Mouse (Mus musculus): ENCODE data around the gene Txn2.

Gene Txn2

GRCm38 (mm10) chr15:77893292-77893691, 35.5 kb downstream of the Txn2 start:
- Histone ChIP-seq H3K9me3 (ENCODE audit: low read length) (no peaks in the 10 kb centered on the region), H3K27me3 (ENCODE audit: insufficient read depth, low read length) (no peaks in the 10 kb centered on the region; the same call in 1 of the 2 replicates), H3K4me3 (replicated peaks; ENCODE audit: low read length) (no peak overlapping the region), H3K36me3 (ENCODE audit: insufficient read depth, low read length) (no peaks in the 10 kb centered on the region), H3K4me1 (replicated peaks; ENCODE audit: low read depth, low read length) (peaks cover 67% of the 10 kb centered on the region)
- no peak for TF ChIP-seq POU5F1 (IDR thresholded peaks at IDR 0.05; ENCODE audit: borderline replicate concordance, low read length)
- TF ChIP-seq CTCF (conservative IDR thresholded peaks at IDR 0.05; ENCODE audit: low read length): no peak
- no peak for TF ChIP-seq NANOG (IDR thresholded peaks at IDR 0.05; ENCODE audit: borderline replicate concordance, low read length)

GRCm38 (mm10) chr15:77892420-77892819, 36.4 kb downstream of the Txn2 start:
- H3K4me3 ChIP-seq (replicated peaks; ENCODE audit: low read length): no peak overlapping the region
- no peak for TF ChIP-seq CTCF (conservative IDR thresholded peaks at IDR 0.05; ENCODE audit: low read length)
- no peak for TF ChIP-seq NANOG (IDR thresholded peaks at IDR 0.05; ENCODE audit: borderline replicate concordance, low read length)
- TF ChIP-seq POU5F1 (IDR thresholded peaks at IDR 0.05; ENCODE audit: borderline replicate concordance, low read length): no peak
- no peaks in the 10 kb centered on the region for H3K9me3 ChIP-seq (ENCODE audit: low read length)
- H3K27me3 ChIP-seq (ENCODE audit: insufficient read depth, low read length): no peaks in the 10 kb centered on the region; the same call in 1 of the 2 replicates
- no peaks in the 10 kb centered on the region for H3K36me3 ChIP-seq (ENCODE audit: insufficient read depth, low read length)
- peaks cover 76% of the 10 kb centered on the region for H3K4me1 ChIP-seq (replicated peaks; ENCODE audit: low read depth, low read length)

DNA sequence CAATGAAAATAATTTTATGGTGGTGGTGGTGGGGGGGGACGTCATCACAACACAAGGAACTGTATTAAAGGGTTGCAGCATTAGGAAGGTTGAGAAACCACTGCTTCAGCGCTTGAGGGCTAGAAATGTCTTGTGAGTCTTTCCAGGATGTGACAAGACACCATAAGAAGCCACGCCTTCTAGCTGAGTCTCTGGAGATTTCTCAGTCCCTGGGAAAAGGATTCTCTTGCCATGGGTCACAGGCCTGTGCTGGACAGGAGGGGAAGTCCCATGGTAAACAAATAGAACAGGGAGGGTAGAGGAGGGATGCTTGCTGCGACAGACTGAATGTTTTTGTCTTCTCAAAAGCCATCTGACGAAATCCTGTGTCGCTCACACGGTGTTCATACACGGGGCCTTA, 37.0 kb downstream of the Txn2 start:
- Histone ChIP-seq H3K9me3 (ENCODE audit: low read length) (no peaks in the 10 kb centered on the region), H3K4me3 (replicated peaks; ENCODE audit: low read length) (no peak overlapping the region), H3K36me3 (ENCODE audit: insufficient read depth, low read length) (no peaks in the 10 kb centered on the region), H3K4me1 (replicated peaks; ENCODE audit: low read depth, low read length) (peaks cover 83% of the 10 kb centered on the region), H3K27me3 (ENCODE audit: insufficient read depth, low read length) (no peaks in the 10 kb centered on the region; the same call in 1 of the 2 replicates)
- TF ChIP-seq POU5F1 (IDR thresholded peaks at IDR 0.05; ENCODE audit: borderline replicate concordance, low read length): no peak
- no peak for TF ChIP-seq NANOG (IDR thresholded peaks at IDR 0.05; ENCODE audit: borderline replicate concordance, low read length)
- no peak for TF ChIP-seq CTCF (conservative IDR thresholded peaks at IDR 0.05; ENCODE audit: low read length)

- Histone ChIP-seq H3K27me3 (ENCODE audit: insufficient read depth, low read length) (no peaks in the 10 kb centered on the region; the same call in 1 of the 2 replicates), H3K4me1 (replicated peaks; ENCODE audit: low read depth, low read length) (peaks cover 97% of the 10 kb centered on the region), H3K9me3 (ENCODE audit: low read length) (no peaks in the 10 kb centered on the region), H3K36me3 (ENCODE audit: insufficient read depth, low read length) (no peaks in the 10 kb centered on the region), H3K4me3 (replicated peaks; ENCODE audit: low read length) (no peak overlapping the region)
- TF ChIP-seq NANOG (IDR thresholded peaks at IDR 0.05; ENCODE audit: borderline replicate concordance, low read length) (no peak), CTCF (conservative IDR thresholded peaks at IDR 0.05; ENCODE audit: low read length) (no peak), POU5F1 (IDR thresholded peaks at IDR 0.05; ENCODE audit: borderline replicate concordance, low read length) (no peak)
Measured at GRCm38 (mm10) chr15:77889761-77890422, 38.9 kb downstream of the Txn2 start.

DNA sequence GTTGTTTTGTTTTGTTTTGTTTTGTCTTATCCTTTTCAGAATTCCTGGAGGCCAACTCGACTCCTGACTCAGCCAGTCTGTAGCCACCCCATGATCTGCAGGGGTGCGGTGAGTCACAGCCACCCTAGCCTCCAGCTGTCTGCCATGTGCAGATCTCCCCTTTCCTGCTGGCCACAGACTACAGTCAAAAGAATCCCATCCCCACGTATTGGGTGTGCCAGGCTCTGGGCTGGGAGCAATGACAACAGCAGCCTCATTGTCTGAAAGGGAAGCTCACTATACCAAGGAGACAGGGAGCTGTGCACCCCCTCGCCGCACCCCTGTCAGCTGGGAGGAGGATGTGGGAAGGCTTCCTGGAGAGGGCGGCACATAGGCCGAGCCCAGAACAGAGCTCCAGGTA, 40.5 kb downstream of the Txn2 start:
- H3K27me3 ChIP-seq (ENCODE audit: insufficient read depth, low read length): no peaks in the 10 kb centered on the region
- no peaks in the 10 kb centered on the region for H3K36me3 ChIP-seq (ENCODE audit: insufficient read depth, low read length)
- 0 out of 2 replicates have a peak overlapping the region, but pooled peaks have one; percentile 20 for H3K4me3 ChIP-seq (replicated peaks; ENCODE audit: low read length)
- peaks cover 94% of the 10 kb centered on the region for H3K4me1 ChIP-seq (replicated peaks; ENCODE audit: low read depth, low read length)
- no peak for TF ChIP-seq NANOG (IDR thresholded peaks at IDR 0.05; ENCODE audit: borderline replicate concordance, low read length)
- TF ChIP-seq CTCF (conservative IDR thresholded peaks at IDR 0.05; ENCODE audit: low read length): no peak
- no peak for TF ChIP-seq POU5F1 (IDR thresholded peaks at IDR 0.05; ENCODE audit: borderline replicate concordance, low read length)
- no peaks in the 10 kb centered on the region for H3K9me3 ChIP-seq (ENCODE audit: low read length)

DNA sequence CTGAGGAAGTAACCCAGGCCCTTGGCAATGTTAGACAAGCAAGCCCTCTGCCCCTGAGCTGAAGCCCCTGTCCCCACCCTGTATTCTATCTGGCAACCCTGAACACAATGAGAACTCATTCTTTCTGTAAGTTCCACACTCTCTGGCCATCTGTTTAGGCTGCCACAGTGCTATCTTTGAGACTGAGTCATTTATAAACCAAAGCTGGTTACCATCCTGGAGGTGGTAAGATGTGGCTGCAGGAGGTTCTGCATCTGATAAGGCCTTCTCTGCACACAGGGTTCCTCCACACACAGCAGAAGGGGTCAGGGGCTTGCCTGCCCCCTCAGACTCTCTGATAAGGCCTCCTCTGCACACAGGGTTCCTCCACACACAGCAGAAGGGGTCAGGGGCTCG, 41.7 kb downstream of the Txn2 start:
- TF ChIP-seq CTCF (conservative IDR thresholded peaks at IDR 0.05; ENCODE audit: low read length) (no peak), NANOG (IDR thresholded peaks at IDR 0.05; ENCODE audit: borderline replicate concordance, low read length) (no peak), POU5F1 (IDR thresholded peaks at IDR 0.05; ENCODE audit: borderline replicate concordance, low read length) (no peak)
- Histone ChIP-seq H3K4me3 (replicated peaks; ENCODE audit: low read length) (no peak overlapping the region), H3K9me3 (ENCODE audit: low read length) (no peaks in the 10 kb centered on the region), H3K4me1 (replicated peaks; ENCODE audit: low read depth, low read length) (peaks cover 94% of the 10 kb centered on the region), H3K36me3 (ENCODE audit: insufficient read depth, low read length) (no peaks in the 10 kb centered on the region), H3K27me3 (ENCODE audit: insufficient read depth, low read length) (no peaks in the 10 kb centered on the region)

DNA sequence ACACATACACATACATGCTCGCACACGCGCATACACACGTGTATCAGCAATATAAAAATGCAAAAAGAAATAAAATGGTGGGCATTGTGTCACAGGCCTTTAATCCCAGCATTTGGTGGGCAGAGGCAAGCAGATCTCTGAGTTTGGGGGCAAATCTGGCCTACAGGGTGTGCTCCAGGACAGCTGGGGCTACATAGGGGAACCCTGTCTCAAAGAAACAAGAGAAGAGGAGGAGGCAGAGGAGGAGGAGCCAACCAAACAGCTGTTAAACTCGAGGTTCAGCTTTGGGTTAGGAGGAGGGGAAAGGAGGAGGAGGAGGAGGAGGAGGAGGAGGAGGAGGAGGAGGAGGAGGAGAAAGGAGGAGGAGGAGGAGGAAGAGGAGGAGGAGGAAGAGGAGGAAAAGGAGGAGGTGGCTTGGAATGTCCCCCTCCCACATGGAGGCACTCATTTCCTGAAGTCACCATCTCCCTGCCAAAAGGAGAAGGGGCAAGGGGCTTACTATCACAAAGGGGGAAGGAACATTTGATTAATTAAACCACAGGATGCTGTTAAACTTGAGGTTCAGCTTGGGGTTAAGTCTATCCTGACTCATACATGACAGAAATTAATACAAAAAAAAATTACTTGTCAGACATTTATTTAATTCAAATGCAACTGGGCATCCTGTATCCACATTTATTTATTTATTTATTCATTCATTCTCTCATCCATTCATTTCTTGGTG, 42.3 kb downstream of the Txn2 start:
- H3K9me3 ChIP-seq (ENCODE audit: low read length): no peaks in the 10 kb centered on the region
- H3K27me3 ChIP-seq (ENCODE audit: insufficient read depth, low read length): no peaks in the 10 kb centered on the region
- H3K4me3 ChIP-seq (replicated peaks; ENCODE audit: low read length): no peak overlapping the region
- no peak for TF ChIP-seq NANOG (IDR thresholded peaks at IDR 0.05; ENCODE audit: borderline replicate concordance, low read length)
- TF ChIP-seq CTCF (conservative IDR thresholded peaks at IDR 0.05; ENCODE audit: low read length): no peak
- no peak for TF ChIP-seq POU5F1 (IDR thresholded peaks at IDR 0.05; ENCODE audit: borderline replicate concordance, low read length)
- H3K36me3 ChIP-seq (ENCODE audit: insufficient read depth, low read length): no peaks in the 10 kb centered on the region
- H3K4me1 ChIP-seq (replicated peaks; ENCODE audit: low read depth, low read length): peaks cover 94% of the 10 kb centered on the region

GRCm38 (mm10) chr15:77885945-77886344, 42.9 kb downstream of the Txn2 start:
- H3K27me3 ChIP-seq (ENCODE audit: insufficient read depth, low read length): no peaks in the 10 kb centered on the region
- no peaks in the 10 kb centered on the region for H3K9me3 ChIP-seq (ENCODE audit: low read length)
- no peaks in the 10 kb centered on the region for H3K36me3 ChIP-seq (ENCODE audit: insufficient read depth, low read length)
- H3K4me3 ChIP-seq (replicated peaks; ENCODE audit: low read length): no peak overlapping the region
- peaks cover 93% of the 10 kb centered on the region for H3K4me1 ChIP-seq (replicated peaks; ENCODE audit: low read depth, low read length)
- no peak for TF ChIP-seq POU5F1 (IDR thresholded peaks at IDR 0.05; ENCODE audit: borderline replicate concordance, low read length)
- TF ChIP-seq CTCF (conservative IDR thresholded peaks at IDR 0.05; ENCODE audit: low read length): no peak
- no peak for TF ChIP-seq NANOG (IDR thresholded peaks at IDR 0.05; ENCODE audit: borderline replicate concordance, low read length)
